Mouse (Mus musculus) neutrophil, adult 5-6 weeks (primary cell): ENCODE measurements at regions not wholly inside any gene's neighbourhood (a gene's known extent, or its start where the extent isn't known, plus 50 kb on each side); places are given as distances from the start of the nearest gene placed in this dataset.
A peak's percentile ranks its signal among the peaks of the same experiment; 100 is the strongest.
"Not testable (repeated sequence)": the region's sequence is repeated elsewhere in the genome, so short reads cannot be mapped to it uniquely, and the experiment has no call there.

Source experiments
- ATAC-seq: fragments of 151-379, 151-347 bp; 2 replicates; pipeline ENCODE4 v1.8.0; 2017; ENCODE audit warnings: mild to moderate bottlenecking, moderate TSS enrichment; ENCODE audit not compliant: insufficient number of reproducible peaks, poor library complexity, low FRiP score, severe bottlenecking; ENCODE audit errors: extremely low read depth

DNA sequence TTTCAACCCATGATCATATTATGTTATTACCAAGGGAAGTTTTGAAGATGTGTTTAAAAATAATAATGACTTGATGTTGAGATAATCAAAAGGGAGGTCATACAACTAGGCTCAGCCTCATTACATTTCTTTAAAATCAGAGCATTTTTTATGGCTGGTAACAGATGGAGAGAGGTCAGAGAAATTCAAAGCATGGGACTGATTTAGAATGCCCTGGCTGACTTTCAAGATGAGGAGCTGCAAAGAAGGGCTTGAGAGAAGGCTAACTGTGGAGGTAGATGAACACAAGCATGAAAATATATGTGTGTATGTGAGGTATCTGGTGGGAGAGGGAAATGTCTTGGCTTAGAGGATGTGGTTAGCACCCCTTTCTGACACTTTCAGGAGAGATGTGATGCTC lies 502.6 kb upstream of the Gdi2 start:
- not testable (repeated sequence) for ATAC-seq

DNA sequence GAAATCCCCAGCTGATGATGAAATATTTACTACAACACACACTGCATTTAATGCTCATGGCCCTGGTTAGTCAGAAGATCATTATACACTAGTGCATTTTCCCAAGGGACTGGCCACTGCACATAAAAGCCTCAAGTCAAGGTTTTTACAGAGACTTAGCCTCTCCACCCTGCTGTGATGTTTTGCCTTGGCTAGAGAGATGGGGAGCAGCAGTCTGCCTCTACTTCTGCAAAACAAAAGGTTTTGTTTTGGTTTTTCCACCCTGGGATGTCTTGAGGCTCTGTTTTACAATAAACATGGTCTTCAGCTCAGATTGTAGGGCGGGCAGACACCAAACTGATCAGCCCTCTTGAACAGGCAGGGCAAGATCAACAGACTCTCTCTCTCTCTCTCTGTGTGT lies 500.9 kb upstream of the Gdi2 start:
- peak; percentile 53; the same call in 1 of the 2 replicates for ATAC-seq

DNA sequence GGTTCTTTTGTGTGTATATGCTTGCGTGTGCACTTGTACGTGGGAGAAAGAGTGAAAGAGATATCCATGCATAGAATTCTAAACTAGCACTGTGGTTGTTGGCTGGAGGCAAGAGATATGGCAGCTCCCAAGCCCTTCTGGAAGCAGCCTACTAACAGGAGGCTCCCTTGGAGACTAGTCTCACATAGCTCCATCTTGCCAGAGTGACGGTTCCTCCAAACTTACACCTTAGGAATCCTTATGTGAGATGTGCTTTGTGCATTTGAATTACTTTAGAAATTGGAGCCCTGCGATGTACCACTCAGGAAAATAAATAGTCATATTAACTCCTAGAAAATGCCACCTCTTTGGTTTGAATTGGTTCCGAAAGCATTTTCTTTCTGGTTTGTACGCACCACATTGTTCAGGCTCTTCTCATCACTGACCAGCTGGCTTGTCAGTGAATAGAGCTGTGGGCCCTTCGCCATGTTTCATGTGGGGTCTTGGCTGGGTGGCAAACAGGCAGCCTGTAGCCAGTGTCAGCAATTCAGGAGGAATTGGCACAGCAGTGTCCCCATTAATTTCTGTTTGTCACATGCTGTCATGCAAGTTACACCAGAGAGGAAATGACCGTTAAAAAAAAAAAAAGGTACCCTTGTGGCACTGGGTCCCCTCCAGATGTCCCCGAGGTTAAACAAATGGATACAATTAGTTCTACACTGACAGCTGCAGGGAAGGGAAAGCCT lies 491.3 kb upstream of the Gdi2 start:
- not testable (repeated sequence) for ATAC-seq

DNA sequence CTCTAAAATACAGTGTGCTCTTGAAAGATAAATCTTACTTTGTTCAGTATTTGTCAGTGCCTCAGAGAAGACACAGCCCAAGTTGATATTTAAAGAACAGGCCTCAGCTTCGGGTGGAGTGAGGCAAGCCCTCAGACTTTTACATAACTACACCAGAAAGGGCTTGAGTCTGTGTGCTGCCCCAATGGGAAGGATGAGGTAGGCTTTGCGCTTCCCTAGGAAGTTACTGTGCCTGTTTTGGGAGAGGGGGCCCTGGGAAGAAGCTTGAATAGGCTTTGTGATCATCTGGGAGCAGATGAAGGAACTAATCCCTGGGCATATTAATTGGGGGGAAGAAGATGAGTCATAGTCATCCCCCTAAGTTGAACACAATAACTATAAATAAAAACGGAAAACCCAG lies 454.4 kb upstream of the Gdi2 start:
- ATAC-seq, result not testable (repeated sequence)

DNA sequence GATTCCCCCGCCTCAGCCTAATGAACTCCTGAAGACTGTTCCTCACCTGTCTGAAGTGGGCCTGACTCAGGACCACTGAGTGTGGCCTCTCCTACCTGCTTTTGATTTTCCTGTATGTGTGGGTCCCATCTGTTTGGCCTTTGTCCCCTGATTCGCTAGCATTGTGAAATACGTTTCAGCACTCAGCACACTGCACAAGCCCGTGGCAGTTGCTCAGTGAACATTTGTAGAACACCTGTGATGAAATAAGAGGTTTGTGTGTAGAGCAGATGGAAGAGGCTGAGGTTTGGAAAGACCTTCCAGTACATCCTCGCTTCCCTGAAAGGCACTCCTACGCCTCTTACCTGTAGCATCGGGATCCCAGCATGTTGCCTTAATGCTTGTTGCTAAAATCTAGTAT lies 447.9 kb upstream of the Gdi2 start:
- ATAC-seq, result not testable (repeated sequence)

DNA sequence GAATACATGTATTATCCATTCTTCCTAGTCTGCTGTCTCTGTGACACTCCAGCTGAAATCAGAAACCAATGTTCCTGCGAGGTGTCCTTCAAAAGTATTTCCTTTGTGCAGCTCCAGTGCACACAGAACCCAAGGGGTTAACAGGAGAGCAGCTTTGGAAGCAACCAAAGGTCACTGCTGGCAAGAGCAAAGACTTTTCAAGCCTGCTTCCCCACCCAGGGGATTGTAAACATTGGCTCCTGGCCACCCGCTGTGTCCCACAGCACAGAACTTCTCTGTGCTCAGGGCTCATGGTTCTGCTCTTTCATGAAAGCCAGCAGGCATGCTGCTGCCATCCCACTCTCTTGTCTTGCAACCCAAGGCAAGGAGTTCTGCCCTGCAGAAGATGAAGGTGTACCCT lies 431.3 kb upstream of the Gdi2 start:
- ATAC-seq, result not testable (repeated sequence)

DNA sequence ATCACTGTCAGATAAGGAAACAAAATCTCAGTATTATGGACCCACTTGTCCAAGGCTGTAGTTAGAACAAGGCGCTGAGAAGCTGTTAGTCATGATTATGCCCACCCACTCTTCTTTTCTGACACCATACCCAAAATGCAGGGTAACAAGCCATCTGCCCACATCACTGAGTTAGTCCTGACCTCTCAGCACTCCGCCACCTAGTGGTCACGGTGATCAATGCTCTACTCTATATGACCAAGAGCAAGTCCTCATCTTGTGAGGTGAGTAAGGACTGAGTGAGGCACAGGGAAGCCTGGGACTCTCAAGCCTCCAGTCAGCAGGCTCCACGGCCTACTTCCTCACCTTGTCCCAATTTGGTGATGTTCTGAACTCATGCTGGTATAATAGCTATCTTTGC lies 409.7 kb upstream of the Gdi2 start:
- not testable (repeated sequence) for ATAC-seq

DNA sequence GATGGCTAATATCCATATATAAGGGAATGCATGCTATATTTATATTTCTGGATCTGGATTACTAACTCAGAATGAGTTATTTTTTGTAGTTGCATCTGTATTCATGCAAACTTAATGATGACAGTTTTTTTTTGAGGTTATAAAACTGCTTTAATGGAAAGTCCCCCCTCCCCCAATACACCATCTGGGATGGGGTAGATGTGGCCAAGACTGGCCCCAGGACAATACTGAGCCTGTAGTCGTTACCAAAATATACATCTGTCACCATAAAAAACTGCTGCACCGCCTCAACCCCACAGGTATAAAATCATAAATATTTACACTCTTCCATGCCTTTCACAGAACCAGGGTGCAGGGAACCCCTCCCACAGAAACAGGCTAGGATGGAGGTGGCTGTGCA lies 400.6 kb upstream of the Gdi2 start:
- not testable (repeated sequence) for ATAC-seq

DNA sequence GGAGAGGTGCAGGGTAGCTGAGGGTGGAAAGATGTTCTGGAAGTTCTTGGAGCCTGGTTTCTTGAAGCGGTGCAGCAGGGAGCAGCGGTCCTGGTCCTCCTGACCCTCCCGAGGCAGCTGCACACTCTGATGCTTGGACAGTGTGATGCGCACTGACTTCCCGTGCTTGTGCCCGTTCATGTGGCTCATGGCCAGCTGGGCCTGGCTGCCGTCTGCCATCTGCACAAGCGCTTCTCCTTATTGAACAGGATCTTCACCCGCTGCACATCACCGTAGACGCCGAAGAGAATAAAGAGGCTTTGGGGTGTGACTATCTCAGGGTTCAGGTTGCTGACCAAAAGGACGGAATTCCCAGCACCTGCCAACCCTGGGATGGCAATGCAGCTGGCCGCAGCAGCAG lies 399.2 kb upstream of the Gdi2 start:
- ATAC-seq, result no peak

DNA sequence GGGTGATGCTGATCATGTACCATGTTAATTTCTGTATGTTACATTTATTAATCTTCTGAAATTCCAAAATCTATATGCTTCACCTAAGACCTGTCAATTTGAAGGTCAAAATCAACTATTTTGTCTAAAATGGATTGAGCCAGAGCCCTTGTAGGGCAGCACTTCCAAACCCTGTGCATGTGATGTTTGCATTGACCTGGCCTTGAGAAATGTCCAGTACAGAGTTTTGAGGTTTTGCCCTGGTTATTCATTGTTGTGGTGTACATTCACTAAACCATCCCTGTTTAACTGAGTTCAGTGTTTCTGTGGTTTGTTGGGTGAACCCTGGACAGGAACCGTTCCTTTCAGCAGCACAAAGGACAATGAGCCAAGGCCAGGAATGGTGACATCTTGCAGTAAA lies 392.4 kb upstream of the Gdi2 start:
- not testable (repeated sequence) for ATAC-seq
